Mouse (Mus musculus): ENCODE measurements around the gene B3gnt2. TPM values are rescaled to one million over a fixed set of nuclear protein-coding genes. Genes with fewer than 3 reads are reported as not detected.

B3gnt2 gene
- polyA plus RNA-seq, 1 experiment from 2014 or later = 5.5 TPM

GRCm38 (mm10) chr11:22733936-22734335 lies 126.8 kb downstream of the B3gnt2 start:
- no peak overlapping the region for H3K4me3 ChIP-seq
- H3K9me3 ChIP-seq (replicated peaks) = no peaks in the 10 kb centered on the region
- no peaks in the 10 kb centered on the region for H3K36me3 ChIP-seq
- H3K4me2 ChIP-seq = no peak overlapping the region
- WGBS (ENCODE audit: insufficient replicate concordance) = 81% methylated on average over 6 of the region's 6 CpGs
- no peak for ATAC-seq
- no peak overlapping the region for H3K27ac ChIP-seq
- H3K9ac ChIP-seq = no peak overlapping the region
- no peaks in the 10 kb centered on the region for H3K4me1 ChIP-seq
- no peaks in the 10 kb centered on the region for H3K27me3 ChIP-seq (replicated peaks)

GRCm38 (mm10) chr11:22732907-22733306 lies 127.9 kb downstream of the B3gnt2 start:
- Histone ChIP-seq H3K4me1 (no peaks in the 10 kb centered on the region), H3K9me3 (replicated peaks) (no peaks in the 10 kb centered on the region), H3K9ac (no peak overlapping the region), H3K27ac (no peak overlapping the region), H3K4me2 (no peak overlapping the region), H3K4me3 (no peak overlapping the region), H3K36me3 (no peaks in the 10 kb centered on the region), H3K27me3 (replicated peaks) (no peaks in the 10 kb centered on the region)
- ATAC-seq = no peak
- WGBS (ENCODE audit: insufficient replicate concordance) = 62% methylated on average over 4 of the region's 4 CpGs

GRCm38 (mm10) chr11:22723096-22723495 lies 137.7 kb downstream of the B3gnt2 start:
- no peaks in the 10 kb centered on the region for H3K36me3 ChIP-seq
- H3K27ac ChIP-seq = no peak overlapping the region
- no peak overlapping the region for H3K4me3 ChIP-seq
- H3K4me2 ChIP-seq = no peak overlapping the region
- H3K9ac ChIP-seq = no peak overlapping the region
- H3K27me3 ChIP-seq (replicated peaks) = no peaks in the 10 kb centered on the region
- H3K4me1 ChIP-seq = peaks cover 5% of the 10 kb centered on the region; the same call in 1 of the 2 replicates
- no peak for ATAC-seq
- 81% methylated on average over 2 of the region's 2 CpGs for WGBS (ENCODE audit: insufficient replicate concordance)
- H3K9me3 ChIP-seq (replicated peaks) = no peaks in the 10 kb centered on the region

- Histone ChIP-seq H3K27ac (no peak overlapping the region), H3K9ac (no peak overlapping the region), H3K36me3 (no peaks in the 10 kb centered on the region), H3K4me2 (no peak overlapping the region), H3K9me3 (replicated peaks) (no peaks in the 10 kb centered on the region), H3K4me3 (no peak overlapping the region), H3K4me1 (peaks cover 3% of the 10 kb centered on the region; the same call in 1 of the 2 replicates), H3K27me3 (replicated peaks) (no peaks in the 10 kb centered on the region)
- 62% methylated on average over 2 of the region's 2 CpGs for WGBS (ENCODE audit: insufficient replicate concordance)
- no peak for ATAC-seq
These were observed 140.7 kb downstream of the B3gnt2 start for GRCm38 (mm10) chr11:22720096-22720495.

GRCm38 (mm10) chr11:22719570-22719969 lies 141.2 kb downstream of the B3gnt2 start:
- Histone ChIP-seq H3K27ac (no peak overlapping the region), H3K36me3 (no peaks in the 10 kb centered on the region), H3K4me3 (no peak overlapping the region), H3K9ac (no peak overlapping the region), H3K4me2 (no peak overlapping the region), H3K9me3 (replicated peaks) (no peaks in the 10 kb centered on the region), H3K4me1 (no peaks in the 10 kb centered on the region), H3K27me3 (replicated peaks) (no peaks in the 10 kb centered on the region)
- WGBS (ENCODE audit: insufficient replicate concordance) = 67% methylated on average over 4 of the region's 4 CpGs
- no peak for ATAC-seq

- H3K36me3 ChIP-seq = no peaks in the 10 kb centered on the region
- no peak overlapping the region for H3K4me3 ChIP-seq
- no peak overlapping the region for H3K9ac ChIP-seq
- no peak for ATAC-seq
- WGBS (ENCODE audit: insufficient replicate concordance) = 82% methylated on average over 7 of the region's 7 CpGs
- H3K9me3 ChIP-seq (replicated peaks) = no peaks in the 10 kb centered on the region
- H3K27ac ChIP-seq = no peak overlapping the region
- H3K4me1 ChIP-seq = no peaks in the 10 kb centered on the region
- H3K27me3 ChIP-seq (replicated peaks) = no peaks in the 10 kb centered on the region
- no peak overlapping the region for H3K4me2 ChIP-seq
These were observed 142.7 kb downstream of the B3gnt2 start for GRCm38 (mm10) chr11:22718036-22718435.

- ATAC-seq = no peak
- H3K9me3 ChIP-seq (replicated peaks) = no peaks in the 10 kb centered on the region
- no peaks in the 10 kb centered on the region for H3K27me3 ChIP-seq (replicated peaks)
- H3K27ac ChIP-seq = no peak overlapping the region
- no peak overlapping the region for H3K4me2 ChIP-seq
- H3K36me3 ChIP-seq = no peaks in the 10 kb centered on the region
- H3K9ac ChIP-seq = no peak overlapping the region
- H3K4me1 ChIP-seq = no peaks in the 10 kb centered on the region
- WGBS (ENCODE audit: insufficient replicate concordance) = 71% methylated on average over 3 of the region's 3 CpGs
- H3K4me3 ChIP-seq = no peak overlapping the region
These were observed 149.4 kb downstream of the B3gnt2 start for GRCm38 (mm10) chr11:22711327-22711726.

GRCm38 (mm10) chr11:22710596-22710995 lies 150.2 kb downstream of the B3gnt2 start:
- H3K27me3 ChIP-seq (replicated peaks) = no peaks in the 10 kb centered on the region
- no peak for ATAC-seq
- no peaks in the 10 kb centered on the region for H3K36me3 ChIP-seq
- H3K27ac ChIP-seq = no peak overlapping the region
- no peaks in the 10 kb centered on the region for H3K9me3 ChIP-seq (replicated peaks)
- WGBS (ENCODE audit: insufficient replicate concordance) = 72% methylated on average over 2 of the region's 2 CpGs
- no peak overlapping the region for H3K4me3 ChIP-seq
- no peaks in the 10 kb centered on the region for H3K4me1 ChIP-seq
- no peak overlapping the region for H3K4me2 ChIP-seq
- no peak overlapping the region for H3K9ac ChIP-seq

Other genes with a start within 250 kb of the B3gnt2 start
- gene Zrsr1, start 111.0 kb upstream of the B3gnt2 start, polyA plus RNA-seq (2016; fragmentation: Nextera tagmentation; extraction: Ambion mirVana) = 2.3 and 2.8 TPM in 2 replicates
- gene Gm28048, start 121.1 kb upstream of the B3gnt2 start, polyA plus RNA-seq (2016; fragmentation: Nextera tagmentation; extraction: Ambion mirVana) = 10.2 and 10.9 TPM in 2 replicates
- 219 and 222 TPM in 2 replicates for gene Commd1, start 121.4 kb upstream of the B3gnt2 start, polyA plus RNA-seq (2016; fragmentation: Nextera tagmentation; extraction: Ambion mirVana)
- gene Cct4, start 129.6 kb upstream of the B3gnt2 start, polyA plus RNA-seq (2016; fragmentation: Nextera tagmentation; extraction: Ambion mirVana) = 240 and 269 TPM in 2 replicates
- 0.65 and 0.85 TPM in 2 replicates for gene Fam161a, start 146.6 kb upstream of the B3gnt2 start, polyA plus RNA-seq (2016; fragmentation: Nextera tagmentation; extraction: Ambion mirVana)

Measured in liver, embryonic 12.5 days (tissue).